Mouse (Mus musculus) liver, embryonic 14.5 days (tissue): ENCODE data around the gene Slc9a2.

Experiments used
- CTCF ChIP-seq: IDR thresholded peaks from 2 replicates; pipeline ENCODE4 v1.5.1; 2016; ENCODE audit warnings: antibody characterized with exemption, low read depth, control low read depth
- EP300 ChIP-seq: IDR thresholded peaks from 2 replicates; pipeline ENCODE4 v1.6.1; 2016; ENCODE audit warnings: antibody characterized with exemption, low read depth

DNA sequence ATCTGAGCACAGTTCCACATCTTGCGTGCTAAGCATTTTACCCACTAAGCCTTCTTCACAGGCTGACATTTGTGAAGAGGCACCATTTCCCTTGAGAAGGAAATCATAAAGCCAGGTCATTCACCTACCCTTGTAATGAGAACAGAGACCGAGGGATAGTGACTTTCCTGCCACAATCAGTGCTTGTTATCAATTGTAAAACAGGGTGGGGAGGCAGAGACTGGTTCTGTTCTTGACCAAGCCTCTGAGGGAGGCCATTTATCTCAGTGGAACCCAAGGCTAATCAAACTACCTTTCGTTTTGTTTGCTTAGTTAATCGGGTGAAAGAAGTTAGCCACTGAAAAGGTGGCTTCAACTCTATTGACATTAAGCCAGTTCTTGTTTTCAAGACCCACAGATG lies 23.3 kb upstream of the Slc9a2 start:
- TF ChIP-seq CTCF = no peak
- no peak for TF ChIP-seq EP300
